Mouse (Mus musculus) kidney, adult 2 months (tissue): ENCODE measurements around the gene Dync1li1. TPM values are rescaled to one million over a fixed set of nuclear protein-coding genes. Genes with fewer than 3 reads are reported as not detected.
"Not testable (repeated sequence)": the region's sequence is repeated elsewhere in the genome, so short reads cannot be mapped to it uniquely, and the experiment has no call there.

Source experiments
- DNase-seq: peaks from one replicate; pipeline ENCODE4 v3.0.0; 2021
- H3K27ac ChIP-seq: fragments of 200-500 bp; 2 replicates; pipeline ENCODE4 v1.5.1; 2012; ENCODE audit warnings: low read depth, low read length, control low read depth, inconsistent platforms; ENCODE audit not compliant: insufficient read depth
- H3K27me3 ChIP-seq: fragments of 200-500 bp; replicated peaks from 2 replicates; pipeline ENCODE4 v1.6.1; 2012; ENCODE audit warnings: mild to moderate bottlenecking, moderate library complexity, low read length, inconsistent platforms; ENCODE audit not compliant: control insufficient read depth, insufficient read depth
- H3K36me3 ChIP-seq: fragments of 200-500 bp; 2 replicates; pipeline ENCODE4 v1.6.1; 2012; ENCODE audit warnings: mild to moderate bottlenecking, moderate library complexity, low read length, inconsistent platforms; ENCODE audit not compliant: control insufficient read depth, insufficient read depth
- H3K4me1 ChIP-seq: fragments of 200-500 bp; 2 replicates; pipeline ENCODE4 v1.6.1; 2011; ENCODE audit warnings: low read length; ENCODE audit not compliant: control insufficient read depth, insufficient read depth
- H3K4me3 ChIP-seq: fragments of 200-500 bp; 2 replicates; pipeline ENCODE4 v1.5.1; 2011; ENCODE audit warnings: mild to moderate bottlenecking, low read depth, low read length, control low read depth; ENCODE audit not compliant: insufficient read depth
- CTCF ChIP-seq: fragments of 200-500 bp; conservative IDR thresholded peaks from 2 replicates; pipeline ENCODE4 v1.5.1; 2011; ENCODE audit warnings: low read depth, mild to moderate bottlenecking, control low read depth, low read length, moderate library complexity, mixed read lengths; ENCODE audit not compliant: insufficient read depth, insufficient read length
- POLR2A ChIP-seq: fragments of 200-500 bp; IDR thresholded peaks from one replicate; pipeline ENCODE4 v1.6.1; 2011; ENCODE audit warnings: low read depth, low read length, control low read depth
- WGBS: fragments of 180-500 bp; shearing (Covaris S2); methylation state at CpG from one replicate; pipeline ENCODE4 v1.1.7; 2018; 5-methylcytosine and 5-hydroxymethylcytosine counted together
- polyA plus RNA-seq: library from polyadenylated mRNA; depleted of rRNA; stranded (reverse); fragments of >200 nt; gene quantifications from 2 replicates; pipeline ENCODE4 v1.2.3, GENCODE M21; 2012

Dync1li1 gene
- polyA plus RNA-seq, 1 experiment = 24.6 TPM

DNA sequence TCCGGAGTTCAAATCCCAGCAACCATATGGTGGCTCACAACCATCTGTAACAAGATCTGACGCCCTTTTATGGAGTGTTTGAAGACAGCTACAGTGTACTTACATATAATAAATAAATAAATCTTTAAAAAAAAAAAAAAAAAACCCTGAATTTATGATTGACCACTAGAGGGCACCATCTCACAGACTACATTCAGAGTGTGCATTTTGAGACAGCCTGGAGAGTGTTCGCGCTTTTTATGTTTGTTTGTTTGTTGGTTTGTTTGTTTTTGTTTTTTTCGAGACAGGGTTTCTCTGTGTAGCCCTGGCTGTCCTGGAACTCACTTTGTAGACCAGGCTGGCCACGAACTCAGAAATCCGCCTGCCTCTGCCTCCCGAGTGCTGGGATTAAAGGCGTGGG lies 40.1 kb upstream of the Dync1li1 start:
- H3K27me3 ChIP-seq, H3K4me3 ChIP-seq, H3K27ac ChIP-seq, H3K4me1 ChIP-seq, H3K36me3 ChIP-seq: not testable (repeated sequence)
- WGBS = 36% methylated on average over 9 of the region's 9 CpGs
- TF ChIP-seq CTCF = 0 out of 2 replicates have a peak, but pooled peaks have one; percentile 11
- peak; percentile 29 for DNase-seq

DNA sequence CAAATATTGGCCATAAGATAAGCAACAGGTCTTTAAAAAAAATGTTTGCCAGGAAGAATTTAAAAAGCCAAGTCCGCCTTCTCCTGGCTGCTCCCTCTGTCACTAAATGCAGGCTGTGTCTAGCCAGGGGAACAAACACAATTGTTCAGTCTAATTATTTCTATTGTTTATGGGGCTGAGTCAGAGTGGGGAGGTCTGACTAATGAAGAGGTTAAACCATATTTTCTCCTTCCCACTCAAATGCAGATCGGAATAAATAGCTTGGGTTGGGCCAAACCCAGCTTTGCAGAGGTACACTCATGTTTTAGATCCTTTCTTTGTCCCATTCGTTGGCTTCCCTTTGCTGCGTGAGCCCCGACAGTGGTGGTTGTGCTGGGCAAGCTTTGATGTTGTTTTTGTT lies 39.2 kb upstream of the Dync1li1 start:
- WGBS = 79% methylated on average over 5 of the region's 5 CpGs
- Histone ChIP-seq H3K27me3 (no peaks in the 10 kb centered on the region), H3K4me1 (no peaks in the 10 kb centered on the region), H3K4me3 (no peak overlapping the region), H3K36me3 (no peaks in the 10 kb centered on the region), H3K27ac (no peak overlapping the region)
- DNase-seq = no peak
- TF ChIP-seq POLR2A (no peak), CTCF (no peak)

DNA sequence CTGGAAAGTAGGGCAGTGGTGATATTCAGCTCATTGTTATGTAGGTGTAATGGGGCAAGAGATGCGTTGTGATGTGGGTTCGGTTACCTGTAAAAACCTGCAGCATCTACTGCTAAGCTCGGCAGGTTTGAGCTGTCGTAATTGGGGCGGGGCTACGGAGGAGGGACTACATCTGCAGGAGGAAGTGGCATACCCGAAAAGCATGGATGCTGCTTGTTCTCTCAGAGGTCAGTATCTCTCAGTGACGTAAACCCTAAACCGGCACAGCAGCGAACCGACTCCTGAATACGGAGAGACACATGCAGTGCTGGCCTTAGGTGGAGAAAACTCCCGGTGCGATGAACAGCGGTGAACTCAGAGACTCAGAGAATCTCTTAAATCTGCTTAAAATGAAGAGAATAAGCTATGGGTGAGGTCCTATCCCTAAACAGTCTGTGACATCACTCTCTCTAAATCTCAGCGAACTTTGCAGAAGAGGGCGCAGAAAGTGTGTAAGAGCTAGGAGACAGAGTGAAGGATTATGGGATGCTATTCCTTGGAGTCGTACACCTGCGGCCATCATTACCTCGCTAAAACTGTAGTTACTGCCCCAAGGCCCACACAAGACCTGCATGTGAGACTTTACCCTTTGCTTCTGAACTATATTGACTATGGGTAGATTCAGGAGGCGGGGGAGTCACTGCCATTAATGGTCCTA lies 37.5 kb upstream of the Dync1li1 start:
- Histone ChIP-seq H3K4me1 (no peaks in the 10 kb centered on the region), H3K27ac (no peak overlapping the region), H3K27me3 (no peaks in the 10 kb centered on the region), H3K4me3 (no peak overlapping the region), H3K36me3 (no peaks in the 10 kb centered on the region)
- DNase-seq = no peak
- no peak for TF ChIP-seq POLR2A
- 61% methylated on average over 21 of the region's 21 CpGs for WGBS

DNA sequence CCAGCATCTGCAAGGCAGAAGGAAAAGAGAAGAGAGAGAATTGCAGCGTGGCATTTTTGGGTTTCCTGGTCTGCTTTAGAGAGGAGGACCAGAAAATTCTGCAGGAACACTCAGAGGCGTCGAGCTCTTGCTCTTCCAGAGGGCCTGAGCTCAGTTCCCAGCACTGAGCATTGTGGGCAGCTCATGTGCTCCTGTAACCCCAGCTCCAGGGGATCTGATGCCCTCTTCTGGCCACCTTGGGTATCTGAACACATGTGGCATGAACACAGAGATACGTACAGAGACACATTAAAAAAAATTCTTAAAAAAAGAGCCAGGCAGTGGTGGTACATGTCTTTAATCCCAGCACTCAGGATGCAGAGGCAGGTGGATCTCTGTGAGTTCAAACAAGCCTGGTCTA lies 33.2 kb upstream of the Dync1li1 start:
- Histone ChIP-seq H3K27ac (no peak overlapping the region), H3K4me1 (no peaks in the 10 kb centered on the region), H3K4me3 (no peak overlapping the region), H3K36me3 (no peaks in the 10 kb centered on the region), H3K27me3 (no peaks in the 10 kb centered on the region)
- no peak for DNase-seq
- 92% methylated on average over 4 of the region's 4 CpGs for WGBS
- TF ChIP-seq POLR2A = no peak
- TF ChIP-seq CTCF = no peak

DNA sequence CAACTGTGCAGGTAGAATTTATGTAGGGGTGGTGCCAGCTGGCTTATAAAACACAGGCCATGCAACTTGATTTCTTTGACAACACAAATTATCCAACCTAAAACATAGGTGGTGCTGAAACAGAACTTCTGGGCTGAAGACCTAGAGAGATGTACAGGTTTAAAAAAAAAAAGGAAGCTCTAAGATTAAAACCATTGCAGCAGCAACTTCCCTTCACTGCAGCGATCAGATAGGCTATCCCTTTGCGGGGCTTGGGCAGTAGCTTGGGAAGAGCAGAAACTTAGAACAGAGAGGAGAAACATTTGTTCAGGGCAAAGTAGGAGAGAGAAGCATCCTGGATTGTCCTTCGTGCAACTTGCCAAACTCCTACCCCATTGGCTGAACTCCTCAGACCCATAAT lies 31.9 kb upstream of the Dync1li1 start:
- no peak for TF ChIP-seq CTCF
- TF ChIP-seq POLR2A = no peak
- Histone ChIP-seq H3K27me3 (no peaks in the 10 kb centered on the region), H3K4me3 (no peak overlapping the region), H3K4me1 (no peaks in the 10 kb centered on the region), H3K27ac (no peak overlapping the region), H3K36me3 (no peaks in the 10 kb centered on the region)
- 73% methylated on average over 3 of the region's 3 CpGs for WGBS
- DNase-seq = no peak

DNA sequence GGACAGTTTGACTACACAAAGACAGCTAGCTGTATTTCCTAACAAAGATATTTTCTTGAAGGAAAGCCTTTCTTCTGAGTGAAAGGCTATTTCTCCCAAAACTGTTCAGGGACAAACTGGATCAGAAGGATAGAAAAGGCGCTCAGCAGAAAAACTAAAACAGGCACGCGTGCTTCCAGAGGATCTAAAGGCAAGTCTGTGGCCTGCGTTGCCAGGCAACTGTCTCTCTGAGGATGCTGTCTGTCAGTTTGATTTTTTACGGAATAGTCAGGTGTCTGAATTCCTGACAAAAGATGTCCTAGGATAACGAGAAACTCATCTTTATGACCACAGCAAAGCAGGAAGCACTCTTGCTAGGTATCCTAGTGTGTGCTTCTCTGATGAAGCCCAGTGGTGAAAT lies 28.1 kb upstream of the Dync1li1 start:
- 92% methylated on average over 6 of the region's 6 CpGs for WGBS
- no peak overlapping the region for H3K27ac ChIP-seq
- H3K4me3 ChIP-seq = no peak overlapping the region
- TF ChIP-seq CTCF = no peak
- no peak for TF ChIP-seq POLR2A
- no peak for DNase-seq
- no peaks in the 10 kb centered on the region for H3K4me1 ChIP-seq
- H3K27me3 ChIP-seq = no peaks in the 10 kb centered on the region
- H3K36me3 ChIP-seq = no peaks in the 10 kb centered on the region

DNA sequence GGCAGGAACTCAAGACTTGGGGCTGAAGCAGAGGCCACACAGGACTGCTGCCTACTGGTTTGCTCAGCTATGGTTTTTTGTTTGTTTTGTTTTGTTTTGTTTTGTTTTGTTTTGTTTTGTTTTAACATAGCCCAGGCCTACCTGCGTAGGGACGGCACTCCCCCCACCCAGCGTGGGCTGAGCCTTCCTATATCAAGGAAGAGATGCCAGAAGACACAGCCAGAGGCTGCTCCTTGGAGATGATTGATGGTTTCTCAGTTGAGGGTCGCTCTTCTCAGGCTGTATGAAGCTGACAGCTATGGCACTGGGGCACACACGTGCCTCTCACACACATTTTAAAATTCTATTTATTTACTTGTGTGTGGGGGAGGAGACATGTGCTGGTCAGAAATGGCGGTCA lies 27.6 kb upstream of the Dync1li1 start:
- no peak overlapping the region for H3K4me3 ChIP-seq
- no peak for DNase-seq
- no peak overlapping the region for H3K27ac ChIP-seq
- no peaks in the 10 kb centered on the region for H3K36me3 ChIP-seq
- TF ChIP-seq POLR2A (no peak), CTCF (no peak)
- WGBS = 68% methylated on average over 6 of the region's 6 CpGs
- H3K4me1 ChIP-seq = no peaks in the 10 kb centered on the region
- no peaks in the 10 kb centered on the region for H3K27me3 ChIP-seq

DNA sequence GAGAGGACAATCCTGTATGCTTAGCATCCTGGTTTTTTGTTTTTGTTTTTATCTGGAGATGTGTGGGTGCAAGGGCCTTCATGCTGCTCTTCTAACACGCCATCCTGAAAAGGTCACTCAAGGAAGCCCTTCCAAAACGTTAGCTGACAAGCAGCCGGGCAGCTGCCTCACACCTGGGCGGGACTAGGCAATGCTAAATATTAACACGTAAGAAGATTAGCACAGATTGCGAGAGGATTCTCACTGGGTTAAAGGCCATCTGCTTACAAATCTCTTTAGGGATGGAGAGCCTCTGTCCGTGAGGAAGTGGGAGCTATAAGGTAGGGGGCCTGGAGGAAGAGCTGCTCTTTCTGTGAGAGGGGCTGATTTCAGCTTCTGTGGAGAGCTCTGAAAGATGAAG lies 26.6 kb upstream of the Dync1li1 start:
- Histone ChIP-seq H3K4me3 (no peak overlapping the region), H3K27me3 (no peaks in the 10 kb centered on the region), H3K4me1 (no peaks in the 10 kb centered on the region), H3K36me3 (no peaks in the 10 kb centered on the region), H3K27ac (no peak overlapping the region)
- 37% methylated on average over 7 of the region's 7 CpGs for WGBS
- TF ChIP-seq CTCF (no peak), POLR2A (no peak)
- DNase-seq = peak; percentile 46
